Mouse (Mus musculus): ENCODE measurements around the gene 4931440F15Rik.

The 4931440F15Rik gene

DNA sequence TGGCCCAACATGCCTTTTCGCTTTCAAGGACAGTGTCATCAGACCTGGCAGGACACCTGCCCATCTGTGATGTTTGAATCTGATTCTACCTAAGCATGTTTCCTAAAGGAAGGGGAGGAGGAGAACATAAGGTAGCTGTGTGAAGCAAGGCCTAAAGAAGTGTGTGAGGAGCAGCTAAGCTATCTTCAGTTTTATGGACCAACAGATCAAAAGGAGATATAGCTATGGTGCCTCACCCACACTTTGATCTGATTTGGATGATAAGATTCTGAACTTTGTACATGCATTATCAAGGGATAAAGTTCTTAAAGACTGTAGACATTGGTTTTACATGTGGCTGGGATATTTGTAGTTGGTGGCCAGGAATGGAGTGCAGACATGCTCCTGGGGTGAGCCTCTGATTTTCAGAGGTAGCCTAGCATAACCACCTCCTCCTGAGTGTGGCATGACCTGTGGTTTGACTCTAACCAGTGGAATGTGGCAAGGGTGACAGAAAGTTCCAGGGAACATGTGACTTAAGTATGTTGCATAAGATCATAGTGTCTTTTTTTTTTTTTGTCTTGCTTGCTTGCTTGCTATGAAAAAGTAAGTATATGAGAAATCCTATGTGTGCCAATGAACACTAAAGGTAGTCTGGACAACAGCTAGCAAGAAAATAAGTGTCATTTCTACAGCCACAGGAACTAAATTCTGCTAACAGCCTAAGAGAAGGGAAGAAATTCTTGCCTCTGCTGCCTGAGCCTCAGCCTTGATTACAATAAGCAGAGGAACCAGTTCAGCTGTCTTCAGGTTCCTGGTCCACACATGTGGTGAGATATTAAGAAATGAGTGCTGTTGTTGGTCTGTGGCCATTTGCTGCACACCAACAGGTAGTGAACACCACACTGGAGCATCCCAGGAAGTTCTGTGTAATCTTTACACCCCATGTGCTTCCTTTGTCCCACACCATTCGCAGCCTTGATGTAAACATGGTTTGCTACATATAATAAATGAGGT lies 23.7 kb downstream of the 4931440F15Rik start:
- DNase-seq = peak; percentile 48

DNA sequence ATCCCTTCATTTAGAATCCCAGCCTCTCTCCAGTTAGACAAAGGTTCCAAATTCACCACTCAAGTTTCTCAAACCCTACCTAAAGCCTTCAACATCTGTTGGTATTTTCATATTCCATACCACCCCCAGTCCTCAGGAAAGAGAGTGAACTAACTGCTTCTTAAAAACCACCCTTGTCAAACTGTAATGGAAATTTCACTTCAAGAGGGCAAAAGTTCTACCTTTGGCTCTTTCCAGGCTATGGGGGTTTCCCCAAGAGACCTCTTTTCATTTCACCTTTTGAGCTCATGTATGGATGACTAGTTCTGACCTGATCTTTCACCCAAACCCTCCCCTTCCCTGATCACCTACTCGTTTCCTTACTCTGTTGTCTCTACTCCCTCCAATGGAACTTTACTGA lies 25.6 kb downstream of the 4931440F15Rik start:
- DNase-seq = no peak

DNA sequence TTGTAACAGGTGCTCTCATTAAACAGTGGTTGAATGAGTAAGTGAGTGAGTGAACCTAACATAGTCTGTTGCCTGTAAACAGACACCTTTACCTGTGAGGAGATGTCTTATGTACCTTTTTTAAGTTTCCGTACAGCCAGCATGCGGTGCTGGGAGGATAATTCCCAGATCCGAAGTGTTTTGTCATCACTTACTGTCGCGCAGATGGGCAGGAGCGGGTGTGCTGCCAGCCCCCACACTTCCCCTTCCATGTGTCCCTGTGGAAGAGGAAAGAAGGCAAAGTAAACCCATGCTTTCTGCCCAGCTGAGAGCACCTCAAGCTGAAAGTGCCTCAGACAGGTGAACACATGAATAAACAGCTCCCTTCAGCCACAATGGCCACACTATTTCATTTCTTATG lies 30.4 kb downstream of the 4931440F15Rik start:
- DNase-seq = no peak

DNA sequence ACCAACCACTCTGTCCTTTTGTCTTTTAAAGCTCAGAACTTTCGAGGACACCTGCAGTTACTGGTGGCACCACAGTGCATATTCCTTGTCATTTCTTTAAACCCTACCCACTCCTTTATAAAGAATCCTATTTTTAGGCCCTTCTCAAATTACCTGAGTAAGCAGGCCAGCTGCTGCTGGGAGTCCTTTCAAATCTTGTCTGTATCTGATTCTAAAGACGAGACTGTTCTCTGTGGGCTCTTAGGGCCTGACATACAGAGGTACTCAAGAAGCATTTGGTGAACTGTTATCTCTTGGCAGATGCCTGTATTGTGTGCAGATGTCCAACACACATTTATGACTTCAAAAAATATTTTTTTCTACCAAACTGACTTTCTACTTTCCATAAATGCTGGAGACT lies 31.0 kb downstream of the 4931440F15Rik start:
- DNase-seq = no peak

DNA sequence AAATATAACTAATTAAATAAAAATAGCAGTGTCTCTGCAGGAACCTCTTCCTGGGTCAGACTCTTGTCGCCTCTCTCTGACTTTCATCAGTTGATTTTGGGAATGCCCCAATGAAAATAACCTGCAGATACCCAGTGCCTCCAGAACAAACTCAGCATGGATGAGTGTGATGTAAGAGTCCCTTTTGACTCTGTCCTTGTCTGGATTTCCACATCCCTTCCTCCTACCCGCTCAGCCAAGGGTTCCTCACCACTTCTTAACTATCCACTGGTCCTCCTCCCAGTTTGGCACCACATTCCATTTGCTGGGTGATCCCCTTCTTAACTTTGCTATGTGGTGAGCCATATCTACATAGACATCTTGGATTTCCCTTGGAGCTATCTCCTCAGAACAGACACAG lies 34.7 kb downstream of the 4931440F15Rik start:
- no peak for DNase-seq

DNA sequence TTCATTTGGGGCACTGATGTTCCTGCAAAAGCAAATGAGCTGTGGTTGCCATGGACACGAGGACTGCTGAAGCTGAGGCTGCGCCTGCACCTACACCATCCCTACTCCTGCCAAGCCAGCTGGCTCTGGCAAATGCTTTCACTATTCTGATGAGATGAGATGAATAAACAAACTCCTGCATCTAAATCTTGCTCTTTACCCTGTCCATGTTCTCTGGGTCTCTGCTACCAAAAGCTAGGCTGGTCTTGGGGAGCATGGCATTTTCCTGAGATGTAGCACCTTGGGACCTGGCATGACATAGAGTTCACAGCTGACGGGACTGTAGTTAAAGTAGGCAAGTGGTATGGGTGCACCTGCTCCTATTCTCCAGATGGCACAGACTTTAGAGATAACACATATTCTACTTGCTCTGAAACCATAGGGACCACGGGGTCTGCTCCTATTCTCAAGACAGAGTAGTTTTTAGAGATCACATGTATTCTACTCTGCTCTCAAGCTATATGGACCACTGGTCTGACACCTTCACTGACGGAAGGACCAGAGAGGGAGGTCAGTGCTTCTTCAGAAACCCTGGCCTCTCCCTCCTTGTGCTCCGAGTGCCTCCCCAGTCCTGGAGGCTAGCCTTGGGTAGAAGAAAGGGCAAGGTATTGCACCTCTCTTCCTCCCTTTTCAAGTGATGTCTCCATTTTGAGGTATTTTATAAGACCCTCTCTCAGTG lies 36.4 kb downstream of the 4931440F15Rik start:
- no peak for DNase-seq

DNA sequence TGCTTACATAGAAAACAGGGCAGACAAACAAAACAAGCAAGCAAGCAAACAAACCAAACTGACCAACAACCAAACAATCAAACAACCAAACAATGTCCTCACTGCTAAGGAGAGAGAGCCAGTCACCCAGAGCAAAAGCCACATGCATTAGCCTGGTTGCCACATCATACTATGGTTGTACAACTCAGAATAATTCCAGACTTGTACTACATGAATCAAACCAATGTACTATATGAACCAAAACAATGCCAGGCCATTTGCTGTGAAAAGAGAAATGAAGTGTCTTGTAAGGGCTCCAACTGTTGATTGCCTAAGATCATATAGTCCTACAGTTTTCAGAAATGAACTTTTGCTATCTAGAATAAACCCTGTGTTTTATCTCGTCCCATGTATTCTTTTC lies 37.0 kb downstream of the 4931440F15Rik start:
- DNase-seq = no peak

DNA sequence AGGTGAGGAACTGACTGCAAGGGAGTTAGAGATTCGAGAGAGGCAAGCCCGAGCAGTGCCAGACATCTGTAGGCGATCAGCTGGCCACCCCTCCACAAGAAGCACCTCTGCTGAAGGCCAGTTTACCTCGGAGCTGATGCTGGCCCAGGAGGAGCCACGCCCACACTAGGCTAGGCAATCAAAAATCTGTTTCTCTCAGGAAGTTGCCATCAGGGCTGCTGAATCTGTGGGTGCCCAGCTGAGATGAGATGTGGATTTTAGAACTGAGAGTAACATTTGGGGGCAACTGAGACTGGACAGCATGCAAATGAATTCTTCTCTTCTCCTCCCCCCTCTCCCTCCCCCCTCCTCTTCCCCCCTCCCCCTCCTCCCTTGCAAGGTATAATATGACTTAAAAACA lies 38.0 kb downstream of the 4931440F15Rik start:
- peak; percentile 23 for DNase-seq

DNA sequence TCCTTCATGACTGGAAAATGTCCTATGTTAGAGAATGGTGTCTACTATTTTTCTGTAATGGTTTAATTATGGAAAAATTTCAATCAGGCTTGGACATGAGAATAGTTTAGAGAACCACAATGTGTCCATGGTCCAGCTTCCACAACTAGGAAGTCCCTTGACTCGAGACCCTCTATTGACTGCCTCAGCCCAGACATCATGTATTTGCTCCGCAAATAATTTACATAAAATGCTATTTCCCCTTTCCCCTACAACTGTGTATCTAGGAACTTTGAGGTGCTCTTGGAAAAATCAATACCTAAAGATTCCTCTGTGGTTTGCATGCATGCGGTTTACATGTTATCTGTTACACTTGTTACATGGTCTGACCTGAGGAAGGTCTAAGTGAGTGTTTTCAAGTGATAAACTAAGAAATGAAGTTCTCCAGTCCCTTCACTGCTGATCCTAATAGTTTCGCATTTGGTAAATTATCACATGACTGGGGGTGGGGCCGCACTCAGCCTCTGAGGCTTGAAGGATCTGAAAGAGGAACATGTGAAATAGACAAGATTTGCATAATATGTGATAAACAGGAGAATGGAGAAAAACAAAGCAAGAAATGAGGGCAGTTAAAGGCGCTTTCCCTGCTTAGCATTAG lies 38.8 kb downstream of the 4931440F15Rik start:
- peak; percentile 76 for DNase-seq

DNA sequence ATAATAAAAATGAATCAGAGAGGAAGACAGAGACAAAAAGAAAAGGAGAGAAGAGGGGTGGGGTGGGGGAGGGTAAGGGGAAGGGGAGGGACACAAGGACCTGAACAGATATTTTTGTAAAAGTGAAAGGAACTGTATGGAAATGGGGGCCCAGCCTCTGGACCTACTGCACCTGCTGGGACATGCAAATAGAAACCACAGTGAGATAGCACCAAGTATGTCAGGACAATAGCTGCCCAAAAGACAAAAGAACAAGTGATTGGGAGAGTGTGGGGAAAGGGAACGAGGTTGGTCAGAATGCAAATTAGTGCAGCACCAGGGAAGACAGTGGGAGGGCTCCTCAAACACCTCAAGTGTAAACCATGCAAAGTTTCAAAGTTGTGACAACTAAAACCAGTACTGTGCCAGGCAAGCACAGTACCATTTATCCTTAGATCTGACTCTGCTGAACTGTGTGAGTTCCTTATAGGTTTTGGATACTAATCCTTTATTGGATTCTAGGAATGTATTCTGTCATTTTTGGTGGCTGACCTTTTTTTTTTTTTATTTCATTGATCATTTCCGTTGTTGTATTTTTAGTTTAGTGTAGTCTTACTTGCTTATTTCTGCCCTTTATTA lies 46.0 kb downstream of the 4931440F15Rik start:
- DNase-seq = no peak

DNA sequence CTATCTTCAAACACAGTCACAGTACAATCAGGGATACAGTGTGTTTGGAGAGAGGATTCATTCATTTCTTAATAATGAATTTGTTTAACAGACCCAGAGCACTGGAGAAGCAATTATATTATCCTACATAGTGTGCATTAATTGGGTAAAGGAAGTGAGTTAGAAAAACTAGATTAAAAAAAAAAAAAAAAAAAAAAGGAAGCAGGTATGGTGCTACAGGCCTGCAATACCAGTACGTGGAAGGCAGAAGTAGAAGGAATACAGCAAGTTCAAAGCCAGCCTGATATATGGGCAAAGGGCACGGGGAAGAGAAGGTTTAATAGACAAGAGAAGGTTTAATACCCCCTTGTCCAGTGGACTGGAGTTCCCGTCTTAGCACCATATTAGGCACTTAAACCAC lies 46.5 kb downstream of the 4931440F15Rik start:
- no peak for DNase-seq

DNA sequence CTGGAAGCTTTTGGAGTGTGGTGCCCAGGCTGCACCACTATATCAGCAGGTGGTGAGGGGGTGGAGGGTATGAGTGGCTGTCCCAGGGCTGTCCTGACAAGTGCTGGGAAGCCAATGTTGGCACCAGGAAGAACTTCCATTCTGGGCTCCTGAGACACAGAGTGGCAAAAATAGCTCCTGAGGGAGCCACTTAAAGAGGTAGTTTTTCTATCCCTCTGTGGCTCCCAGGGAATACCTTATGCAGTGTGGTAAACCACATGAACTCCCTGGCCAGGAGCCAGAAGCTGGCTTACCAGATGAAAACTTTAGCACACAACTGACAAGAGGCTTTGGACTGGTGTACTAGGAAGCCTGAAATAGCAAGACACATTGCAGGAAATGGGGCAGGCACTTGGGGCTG lies 47.5 kb downstream of the 4931440F15Rik start:
- peak; percentile 28 for DNase-seq

DNA sequence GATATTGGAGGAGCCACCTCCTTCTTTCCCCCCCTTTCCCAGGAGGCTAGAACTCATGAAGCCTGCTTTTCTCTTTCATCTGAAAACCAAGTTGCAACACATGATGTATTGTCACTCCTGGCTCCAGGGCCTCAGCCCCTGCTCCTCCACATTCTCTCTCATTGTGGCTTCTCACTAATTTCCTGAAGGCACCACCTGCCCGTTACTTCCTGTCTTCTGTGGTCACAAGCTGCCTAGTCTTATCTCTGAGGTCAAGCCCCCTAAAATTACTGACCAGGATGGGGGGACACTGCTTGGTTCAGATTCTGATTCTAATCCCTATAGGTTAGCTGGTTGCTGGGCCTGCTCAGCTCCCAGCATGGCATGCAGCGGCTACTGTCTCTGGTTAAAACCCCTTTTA lies 50.7 kb downstream of the 4931440F15Rik start:
- no peak for DNase-seq

DNA sequence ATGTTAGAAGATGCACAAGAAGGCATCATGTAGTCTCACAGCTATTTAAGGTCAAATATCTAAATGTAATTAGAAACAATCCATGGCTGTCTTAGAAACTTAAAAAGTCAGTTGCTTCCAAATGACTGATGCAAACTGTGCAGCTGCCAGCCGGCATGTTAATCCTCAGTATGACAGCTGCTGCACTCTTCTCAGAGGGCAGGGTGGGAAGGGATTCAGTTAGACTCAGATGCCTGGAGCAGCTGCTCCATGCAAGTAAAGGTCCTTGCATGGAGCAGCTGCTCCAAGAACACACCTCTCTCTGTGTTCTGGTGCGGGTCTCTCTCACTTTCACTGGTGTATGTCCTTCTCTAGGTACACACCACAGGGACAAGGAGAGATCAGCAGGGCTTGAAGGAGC lies 51.2 kb downstream of the 4931440F15Rik start:
- no peak for DNase-seq

Data from lung, postnatal 36 days (tissue).